Mouse (Mus musculus) CH12.LX (cell line): ENCODE results near the gene Kdm2b. TPM values are rescaled to one million over a fixed set of nuclear protein-coding genes. Genes with fewer than 3 reads are reported as not detected.
A peak's percentile ranks its signal among the peaks of the same experiment; 100 is the strongest.
"Not testable (repeated sequence)": the region's sequence is repeated elsewhere in the genome, so short reads cannot be mapped to it uniquely, and the experiment has no call there.

Source experiments
- DNase-seq: peaks from one replicate; pipeline ENCODE4 v3.0.0-alpha.2; 2013; ENCODE audit errors: extremely low read depth
- H3K27ac ChIP-seq: 2 replicates; pipeline ENCODE4 v1.5.1; 2012; ENCODE audit warnings: low read depth, mild to moderate bottlenecking, control low read depth, moderate library complexity; ENCODE audit not compliant: insufficient read depth
- H3K27me3 ChIP-seq: replicated peaks from 2 replicates; pipeline ENCODE3; 2012; ENCODE audit warnings: inconsistent platforms
- H3K36me3 ChIP-seq, 2 experiments: replicated peaks in 1 of 2; 2 replicates each; pipeline versions ENCODE3 to v1.6.1; 2012; ENCODE audit warnings: inconsistent platforms in 1 of 2, low read length in 1 of 2, mild to moderate bottlenecking in 1 of 2, mixed read lengths in 1 of 2, moderate library complexity in 1 of 2; ENCODE audit not compliant: control insufficient read depth in 1 of 2, insufficient read depth in 1 of 2
- H3K4me1 ChIP-seq, 2 experiments: 2 replicates each; pipeline ENCODE4 v1.6.1; 2012; ENCODE audit warnings: inconsistent platforms in 1 of 2, moderate library complexity in 1 of 2; ENCODE audit not compliant: insufficient read depth in 2 of 2, control insufficient read depth in 1 of 2
- H3K4me2 ChIP-seq: 2 replicates; pipeline ENCODE4 v1.6.1; 2012; ENCODE audit warnings: low read depth, mild to moderate bottlenecking, control low read depth; ENCODE audit not compliant: poor library complexity, insufficient read depth, severe bottlenecking
- H3K4me3 ChIP-seq, 3 experiments: fragments of 150-350 bp in 1 of 3; sonication (generic) in 1 of 3; replicated peaks in 1 of 3; 2 replicates each; pipeline versions ENCODE3 to v1.5.1; 2011 to 2012; ENCODE audit warnings: low read depth in 2 of 3, low read length in 2 of 3, mild to moderate bottlenecking in 2 of 3, moderate library complexity in 2 of 3, control low read depth in 1 of 3, improper control_type of control experiment in 1 of 3, inconsistent platforms in 1 of 3, mixed read lengths in 1 of 3; ENCODE audit not compliant: poor library complexity in 1 of 3
- H3K79me2 ChIP-seq: replicated peaks from 2 replicates; pipeline ENCODE4 v1.6.1; 2012; ENCODE audit warnings: mild to moderate bottlenecking, moderate library complexity; ENCODE audit not compliant: control insufficient read depth, poor library complexity, insufficient read depth, severe bottlenecking; ENCODE audit errors: extremely low read depth
- H3K9ac ChIP-seq: 2 replicates; pipeline ENCODE4 v1.6.1; 2012; ENCODE audit warnings: low read depth, mild to moderate bottlenecking, control low read depth, moderate library complexity; ENCODE audit not compliant: insufficient read depth
- H3K9me3 ChIP-seq: replicated peaks from 2 replicates; pipeline ENCODE3; 2012; ENCODE audit warnings: low read length, inconsistent platforms, mixed read lengths
- CHD1 ChIP-seq: IDR thresholded peaks from 2 replicates; pipeline ENCODE4 v1.6.1; 2012; ENCODE audit warnings: low read depth, low read length, improper control_type of control experiment, inconsistent platforms
- CTCF ChIP-seq, 2 experiments: IDR thresholded peaks in 1 of 2; conservative IDR thresholded peaks in 1 of 2; 2 replicates each; pipeline ENCODE4 v1.5.1; 2011 to 2012; ENCODE audit warnings: low read depth in 2 of 2, low read length in 2 of 2, improper control_type of control experiment in 1 of 2, inconsistent platforms in 1 of 2, mild to moderate bottlenecking in 1 of 2, moderate library complexity in 1 of 2
- HCFC1 ChIP-seq: IDR thresholded peaks from 2 replicates; pipeline ENCODE4 v1.6.1; 2012; ENCODE audit warnings: low read depth, mild to moderate bottlenecking, inconsistent platforms, low read length, improper control_type of control experiment
- IRF4 ChIP-seq: IDR thresholded peaks from 2 replicates; pipeline ENCODE4 v1.6.1; 2014; ENCODE audit warnings: low read depth, mild to moderate bottlenecking, inconsistent platforms, low read length, improper control_type of control experiment
- JUN ChIP-seq: IDR thresholded peaks from 2 replicates; pipeline ENCODE4 v1.6.1; 2011; ENCODE audit warnings: low read depth, mild to moderate bottlenecking, low read length, improper control_type of control experiment, moderate library complexity; ENCODE audit not compliant: insufficient read depth
- MEF2A ChIP-seq: IDR thresholded peaks from 2 replicates; pipeline ENCODE4 v1.6.1; 2014; ENCODE audit warnings: low read depth, mild to moderate bottlenecking, inconsistent platforms, low read length, improper control_type of control experiment, borderline replicate concordance
- NELFE ChIP-seq: IDR thresholded peaks from 2 replicates; pipeline ENCODE4 v1.6.1; 2011; ENCODE audit warnings: low read depth, low read length, improper control_type of control experiment
- ZC3H11A ChIP-seq: IDR thresholded peaks from 2 replicates; pipeline ENCODE4 v1.6.1; 2012; ENCODE audit warnings: low read depth, mild to moderate bottlenecking, inconsistent platforms, low read length, improper control_type of control experiment
- ZNF384 ChIP-seq: IDR thresholded peaks from 2 replicates; pipeline ENCODE4 v1.6.1; 2012; ENCODE audit warnings: low read depth, low read length, improper control_type of control experiment, inconsistent platforms
- dilution Hi-C: fragments of 300-500 bp; cut with MboI; formaldehyde crosslinking; loops from 2 replicates; pipeline ENCODE4 v1.14.3; 2020; ENCODE audit warnings: low sequenced_read_pairs; ENCODE audit not compliant: extremely low pct_unique_long_range_greater_than_20kb, extremely low pct_ligation_motif_present
- in situ Hi-C: fragments of 300-500 bp; cut with MboI; formaldehyde crosslinking; loops from 3 replicates; pipeline ENCODE4 v1.14.3; 2019; ENCODE audit warnings: low sequenced_read_pairs, low pct_ligation_motif_present, low pct_unique_long_range_greater_than_20kb, mixed read lengths
- polyA plus RNA-seq: library from polyadenylated mRNA; unstranded; fragments of >175 nt; gene quantifications from 2 replicates; pipeline ENCODE4 v1.2.1, GENCODE M21; 2012; ENCODE audit warnings: low read depth; ENCODE audit not compliant: insufficient read length
- total RNA-seq, 2 experiments: library from RNA; depleted of rRNA; stranded (reverse); fragments of 300-350 nt in 1 of 2; fragments of >200 nt in 1 of 2; gene quantifications; 2 replicates each; pipeline ENCODE4 v1.2.3; 2012 to 2014

Kdm2b gene
- total and polyA plus RNA-seq, 3 experiments: 69.3 to 138 (median 80.1) TPM

- Histone ChIP-seq H3K27ac (peak overlapping the region; percentile 8; the same call in 1 of the 2 replicates), H3K9me3 (no peaks in the 10 kb centered on the region)
These were observed 5.1 kb downstream of the Kdm2b start for GRCm38 (mm10) chr5:122984483-122984882.

GRCm38 (mm10) chr5:122978970-122979369 lies 10.7 kb downstream of the Kdm2b start:
- TF ChIP-seq ZNF384 (no peak), ZC3H11A (no peak)
- H3K27me3 ChIP-seq: no peaks in the 10 kb centered on the region
- in situ Hi-C loops: no loop called here
- H3K79me2 ChIP-seq: peaks cover 2% of the 10 kb centered on the region; the same call in 1 of the 2 replicates
- dilution Hi-C loops: no loop called here
- DNase-seq: no peak
- no peak overlapping the region for H3K27ac ChIP-seq
- H3K4me1 ChIP-seq: peaks cover 4 to 37% of the 10 kb centered on the region in 2 experiments; a peak in 3 of 4 replicates
- peaks cover 8 to 55% of the 10 kb centered on the region in 2 experiments for H3K36me3 ChIP-seq
- no peak overlapping the region for H3K4me3 ChIP-seq
- no peaks in the 10 kb centered on the region for H3K9me3 ChIP-seq
- no peak overlapping the region for H3K4me2 ChIP-seq
- H3K9ac ChIP-seq: no peak overlapping the region

More at GRCm38 (mm10) chr5:122984483-122984882, 5.1 kb downstream of the Kdm2b start:
- Histone ChIP-seq H3K79me2 (no peaks in the 10 kb centered on the region; the same call in none of the 2 replicates), H3K9ac (peak overlapping the region; percentile 74; the same call in 1 of the 2 replicates), H3K36me3 (peaks cover 0 to 31% of the 10 kb centered on the region in 2 experiments), H3K4me2 (peak overlapping the region; percentile 67), H3K27me3 (no peaks in the 10 kb centered on the region)
- dilution Hi-C loops: no loop called here
- no peak for TF ChIP-seq NELFE
- no peak for TF ChIP-seq MEF2A
- TF ChIP-seq HCFC1: no peak
- TF ChIP-seq ZNF384: peak; percentile 58
- TF ChIP-seq IRF4: peak; percentile 10; the same call in 1 of the 2 replicates
- TF ChIP-seq JUN: no peak
- 0 out of 2 replicates have a peak, but pooled peaks have one; percentile 26 for TF ChIP-seq CHD1
- TF ChIP-seq, all 38 proteins: peak for 3
- in situ Hi-C loops: no loop called here
- DNase-seq: no peak
- Histone ChIP-seq H3K4me1 (peaks cover 13 to 53% of the 10 kb centered on the region in 2 experiments), H3K4me3 (peak overlapping the region in 1 of 3 experiments; percentile 3)

- H3K9ac ChIP-seq, DNase-seq, H3K27ac ChIP-seq, dilution Hi-C loops, H3K27me3 ChIP-seq, H3K4me3 ChIP-seq, H3K79me2 ChIP-seq, in situ Hi-C loops, H3K9me3 ChIP-seq, H3K4me2 ChIP-seq: not testable (repeated sequence)
- H3K4me1 ChIP-seq: peaks cover 0 to 25% of the 10 kb centered on the region in 2 experiments; a peak in 2 of 4 replicates
- TF ChIP-seq ZNF384 (peak; percentile 48; the same call in 1 of the 2 replicates), CTCF (conservative IDR thresholded peaks at IDR 0.05 in 1 of 2, IDR thresholded peaks at IDR 0.05 in 1 of 2; ENCODE audit: low read depth in 2 of 2, low read length in 2 of 2) (peak in 1 of 2 experiments; percentile 13; a peak in 1 of 4 replicates)
- peaks cover 8 to 36% of the 10 kb centered on the region in 2 experiments for H3K36me3 ChIP-seq
These were observed 14.9 kb downstream of the Kdm2b start for GRCm38 (mm10) chr5:122974701-122975100.
